ENCODE assay signal across 14 mouse cellular contexts in the genomic region with DNA sequence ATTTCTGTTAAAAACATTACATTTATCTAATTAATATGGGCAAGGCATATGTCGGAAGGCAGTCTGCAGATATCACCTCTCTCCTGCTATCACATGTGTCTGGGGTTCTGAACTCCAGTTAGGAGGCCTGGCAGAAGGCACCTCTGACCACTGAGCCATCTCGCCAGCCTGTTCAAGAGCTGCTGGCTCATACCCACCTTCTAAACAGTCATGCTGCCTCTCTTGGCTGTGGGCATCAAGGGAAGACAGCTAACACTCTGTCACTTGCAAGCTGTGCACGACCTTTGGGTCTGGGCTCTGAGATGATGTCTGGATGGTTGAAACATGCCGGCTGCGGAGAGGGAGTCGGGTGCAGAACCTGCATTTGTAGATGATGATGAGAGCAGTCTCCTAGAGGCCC.
"Had no signal": no experiment of that assay in that cellular context is flagged by ENCODE, and none has a peak within 500 bp of the region (broad histone marks: within the 10 kb centered on the region; RNA-seq: fewer than 3 reads in every experiment).

No protein-coding gene starts in this region.

- DNase-seq: cerebellum, adult 9-10 months; cerebellum, adult 9-11 months; cerebellum, postnatal 25 days; cerebellum, postnatal 36 days; embryo, embryonic 11 days; forebrain, postnatal 0 days; gastrocnemius, adult 2 months; gastrocnemius, postnatal 10 days; gastrocnemius, postnatal 14 days; gastrocnemius, postnatal 25 days; gastrocnemius, postnatal 36 days; heart, adult 11 months; heart, adult 18-20 months; heart, adult 2 months had no signal
